8 mouse cellular contexts compared by ENCODE assay signal in genomic region chr1:130716513-130717290, GRCm38 (mm10). TPM values are rescaled to one million over a fixed set of nuclear protein-coding genes. Genes with fewer than 3 reads are reported as not detected.
DNase-seq lines count a peak whose midpoint lies in the region; ATAC-seq and TF ChIP-seq lines count a peak whose summit lies in the region.

No protein-coding gene starts in this region.

- peaks cover 6% of the 10 kb centered on the region; the same call in 1 of the 2 replicates for H3K36me3 ChIP-seq in lung, embryonic 14.5 days (ENCODE audit: insufficient read depth)
- H3K36me3 ChIP-seq in forebrain, embryonic 13.5 days (ENCODE audit: poor library complexity, severe bottlenecking): peaks cover 9% of the 10 kb centered on the region; the same call in 1 of the 2 replicates
- 0 out of 2 replicates have a peak, but pooled peaks cover 15% of the 10 kb centered on the region for H3K36me3 ChIP-seq in intestine, postnatal 0 days (ENCODE audit: control insufficient read depth, insufficient read depth)
- H3K36me3 ChIP-seq in limb, embryonic 15.5 days: peaks cover 6% of the 10 kb centered on the region; the same call in 1 of the 2 replicates
- no peaks in the 10 kb centered on the region for H3K36me3 ChIP-seq in midbrain, postnatal 0 days (ENCODE audit: insufficient read depth, low read length)

- H3K27ac ChIP-seq in lung, embryonic 14.5 days (ENCODE audit: low read depth): peak overlapping the region; percentile 84
- peak overlapping the region; percentile 78 for H3K27ac ChIP-seq in forebrain, embryonic 13.5 days
- peak overlapping the region; percentile 92 for H3K27ac ChIP-seq in intestine, postnatal 0 days (ENCODE audit: low read depth, low read length)
- peak overlapping the region; percentile 82 for H3K27ac ChIP-seq in limb, embryonic 15.5 days
- H3K27ac ChIP-seq in midbrain, postnatal 0 days (ENCODE audit: low read depth, low read length): peak overlapping the region; percentile 81

- peak overlapping the region; percentile 94 for H3K9ac ChIP-seq in lung, embryonic 14.5 days
- H3K9ac ChIP-seq in forebrain, embryonic 13.5 days: peak overlapping the region; percentile 96
- H3K9ac ChIP-seq in intestine, postnatal 0 days (ENCODE audit: low read depth, low read length): peak overlapping the region; percentile 96
- peak overlapping the region; percentile 96 for H3K9ac ChIP-seq in limb, embryonic 15.5 days
- H3K9ac ChIP-seq in midbrain, postnatal 0 days (replicated peaks; ENCODE audit: low read length, poor library complexity, severe bottlenecking): peak overlapping the region; percentile 86

- no peak for TF ChIP-seq CTCF in lung, embryonic 14.5 days (IDR thresholded peaks at IDR 0.05; ENCODE audit: low read depth)
- TF ChIP-seq CTCF in intestine, postnatal 0 days (IDR thresholded peaks at IDR 0.05; ENCODE audit: low read depth): no peak
- TF ChIP-seq CTCF in midbrain, postnatal 0 days (IDR thresholded peaks at IDR 0.05): no peak

- no peaks in the 10 kb centered on the region for H3K9me3 ChIP-seq in lung, embryonic 14.5 days (ENCODE audit: low read depth, low read length)
- no peaks in the 10 kb centered on the region for H3K9me3 ChIP-seq in forebrain, embryonic 13.5 days (replicated peaks)
- H3K9me3 ChIP-seq in intestine, postnatal 0 days (ENCODE audit: control insufficient read depth): no peaks in the 10 kb centered on the region
- no peaks in the 10 kb centered on the region for H3K9me3 ChIP-seq in limb, embryonic 15.5 days
- H3K9me3 ChIP-seq in midbrain, postnatal 0 days (ENCODE audit: low read length): no peaks in the 10 kb centered on the region

- H3K4me2 ChIP-seq in lung, embryonic 14.5 days: peak overlapping the region; percentile 95
- peak overlapping the region; percentile 86 for H3K4me2 ChIP-seq in forebrain, embryonic 13.5 days
- H3K4me2 ChIP-seq in intestine, postnatal 0 days (replicated peaks; ENCODE audit: low read depth): peak overlapping the region; percentile 90
- peak overlapping the region; percentile 93 for H3K4me2 ChIP-seq in limb, embryonic 15.5 days
- peak overlapping the region; percentile 98 for H3K4me2 ChIP-seq in midbrain, postnatal 0 days (ENCODE audit: low read depth, low read length, poor library complexity, severe bottlenecking)

- ATAC-seq in lung, embryonic 14.5 days (ENCODE audit: insufficient read depth): peak; percentile 12; the same call in 1 of the 2 replicates
- ATAC-seq in forebrain, embryonic 13.5 days: peak; percentile 3
- 0 out of 2 replicates have a peak, but pooled peaks have one; percentile 0 for ATAC-seq in intestine, postnatal 0 days
- ATAC-seq in limb, embryonic 15.5 days (ENCODE audit: insufficient number of reproducible peaks, low FRiP score, low TSS enrichment, low read depth): no peak
- peak; percentile 6; the same call in 1 of the 2 replicates for ATAC-seq in midbrain, postnatal 0 days (ENCODE audit: low FRiP score)

- peaks cover 4% of the 10 kb centered on the region; the same call in 1 of the 2 replicates for H3K4me1 ChIP-seq in lung, embryonic 14.5 days (ENCODE audit: insufficient read depth)
- H3K4me1 ChIP-seq in forebrain, embryonic 13.5 days: peaks cover 18% of the 10 kb centered on the region
- H3K4me1 ChIP-seq in intestine, postnatal 0 days (replicated peaks; ENCODE audit: control insufficient read depth, insufficient read depth, low read length): 0 out of 2 replicates have a peak, but pooled peaks cover 4% of the 10 kb centered on the region
- peaks cover 15% of the 10 kb centered on the region; the same call in 1 of the 2 replicates for H3K4me1 ChIP-seq in limb, embryonic 15.5 days
- peaks cover 4% of the 10 kb centered on the region; the same call in 1 of the 2 replicates for H3K4me1 ChIP-seq in midbrain, postnatal 0 days (ENCODE audit: insufficient read depth, low read length)

- WGBS in lung, embryonic 14.5 days: under 1% methylated on average over 42 of the region's 42 CpGs
- WGBS in forebrain, embryonic 13.5 days: under 1% methylated on average over 42 of the region's 42 CpGs
- under 1% methylated on average over 42 of the region's 42 CpGs for whole genome bisulfite sequencing in intestine, postnatal 0 days
- WGBS in limb, embryonic 15.5 days: under 1% methylated on average over 42 of the region's 42 CpGs
- WGBS in midbrain, postnatal 0 days: under 1% methylated on average over 41 of the region's 42 CpGs

- peak overlapping the region; percentile 94 for H3K4me3 ChIP-seq in lung, embryonic 14.5 days (ENCODE audit: low read depth, low read length)
- H3K4me3 ChIP-seq in forebrain, embryonic 13.5 days: peak overlapping the region; percentile 87
- peak overlapping the region; percentile 98 for H3K4me3 ChIP-seq in intestine, postnatal 0 days (ENCODE audit: low read depth, low read length)
- peak overlapping the region; percentile 95 for H3K4me3 ChIP-seq in limb, embryonic 15.5 days
- peak overlapping the region; percentile 65 for H3K4me3 ChIP-seq in midbrain, postnatal 0 days (ENCODE audit: low read depth, low read length)

- H3K27me3 ChIP-seq in lung, embryonic 14.5 days (ENCODE audit: insufficient read depth, low read length): no peaks in the 10 kb centered on the region
- H3K27me3 ChIP-seq in forebrain, embryonic 13.5 days: no peaks in the 10 kb centered on the region
- H3K27me3 ChIP-seq in intestine, postnatal 0 days (replicated peaks; ENCODE audit: control insufficient read depth, insufficient read depth, low read length): no peaks in the 10 kb centered on the region
- no peaks in the 10 kb centered on the region for H3K27me3 ChIP-seq in limb, embryonic 15.5 days
- H3K27me3 ChIP-seq in midbrain, postnatal 0 days (ENCODE audit: insufficient read depth, low read length): no peaks in the 10 kb centered on the region

- no peak for DNase-seq in lung, embryonic 14.5 days
- DNase-seq in lung, postnatal 14 days: no peak
- peak; percentile 60 for DNase-seq in adrenal gland, postnatal 25 days
- peak; percentile 53 for DNase-seq in midbrain, postnatal 0 days (ENCODE audit: low spot score)
- peak; percentile 44 for DNase-seq in thymus, postnatal 25 days

RNA-seq across cellular contexts. Expression of gene Yod1, which starts 0.4 kb away (rescaled TPM):
- polyA plus RNA-seq in lung, embryonic 14.5 days (2014; fragmentation: Nextera tagmentation; extraction: Ambion mirVana): 11.7 and 11.8 TPM in 2 replicates
- total RNA-seq in adrenal gland, postnatal 25 days (2021): 8.7 and 9.9 TPM in 2 replicates
- 21.4 and 21.6 TPM in 2 replicates for polyA plus RNA-seq in forebrain, embryonic 13.5 days (2015; fragmentation: Nextera tagmentation; extraction: Ambion mirVana)
- 8.9 and 9.5 TPM in 2 replicates for polyA plus RNA-seq in intestine, postnatal 0 days (2015; fragmentation: Nextera tagmentation; extraction: Ambion mirVana)
- polyA plus RNA-seq in limb, embryonic 15.5 days (2015; fragmentation: Nextera tagmentation; extraction: Ambion mirVana): 11.5 and 12.3 TPM in 2 replicates
- 9.8 and 13.0 TPM in 2 replicates for total RNA-seq in midbrain, postnatal 0 days (2014; rRNA removed)
- 15.4 and 21.0 TPM in 2 replicates for polyA plus RNA-seq in midbrain, postnatal 0 days (2015; fragmentation: Nextera tagmentation; extraction: Ambion mirVana)

RNA-seq across cellular contexts. Expression of gene Gm29427, which starts 1.1 kb away (rescaled TPM):
- polyA plus RNA-seq in lung, embryonic 14.5 days (2014; fragmentation: Nextera tagmentation; extraction: Ambion mirVana): not detected in 2 replicates
- total RNA-seq in adrenal gland, postnatal 25 days (2021): 0.21 TPM in 1 of 2 replicates, not detected in the other
- polyA plus RNA-seq in forebrain, embryonic 13.5 days (2015; fragmentation: Nextera tagmentation; extraction: Ambion mirVana): not detected in 2 replicates
- 0.20 and 0.48 TPM in 2 replicates for polyA plus RNA-seq in intestine, postnatal 0 days (2015; fragmentation: Nextera tagmentation; extraction: Ambion mirVana)
- polyA plus RNA-seq in limb, embryonic 15.5 days (2015; fragmentation: Nextera tagmentation; extraction: Ambion mirVana): not detected in 2 replicates
- total RNA-seq in midbrain, postnatal 0 days (2014; rRNA removed): not detected in 2 replicates
- polyA plus RNA-seq in midbrain, postnatal 0 days (2015; fragmentation: Nextera tagmentation; extraction: Ambion mirVana): not detected in 2 replicates

RNA-seq across cellular contexts. Expression of gene Pfkfb2, which starts 12.4 kb away (rescaled TPM):
- 6.5 and 7.2 TPM in 2 replicates for polyA plus RNA-seq in lung, embryonic 14.5 days (2014; fragmentation: Nextera tagmentation; extraction: Ambion mirVana)
- total RNA-seq in adrenal gland, postnatal 25 days (2021): 29.3 and 34.7 TPM in 2 replicates
- 15.5 and 17.1 TPM in 2 replicates for polyA plus RNA-seq in forebrain, embryonic 13.5 days (2015; fragmentation: Nextera tagmentation; extraction: Ambion mirVana)
- polyA plus RNA-seq in intestine, postnatal 0 days (2015; fragmentation: Nextera tagmentation; extraction: Ambion mirVana): 6.1 and 7.0 TPM in 2 replicates
- 7.3 and 8.9 TPM in 2 replicates for polyA plus RNA-seq in limb, embryonic 15.5 days (2015; fragmentation: Nextera tagmentation; extraction: Ambion mirVana)
- total RNA-seq in midbrain, postnatal 0 days (2014; rRNA removed): 26.6 and 41.0 TPM in 2 replicates
- polyA plus RNA-seq in midbrain, postnatal 0 days (2015; fragmentation: Nextera tagmentation; extraction: Ambion mirVana): 16.9 and 17.2 TPM in 2 replicates

RNA-seq across cellular contexts. Expression of gene AA986860, which starts 15.1 kb away (rescaled TPM):
- 7.8 TPM in 2 replicates for polyA plus RNA-seq in lung, embryonic 14.5 days (2014; fragmentation: Nextera tagmentation; extraction: Ambion mirVana)
- total RNA-seq in adrenal gland, postnatal 25 days (2021): 2.5 and 3.4 TPM in 2 replicates
- polyA plus RNA-seq in forebrain, embryonic 13.5 days (2015; fragmentation: Nextera tagmentation; extraction: Ambion mirVana): 0.32 and 0.38 TPM in 2 replicates
- 42.3 and 46.7 TPM in 2 replicates for polyA plus RNA-seq in intestine, postnatal 0 days (2015; fragmentation: Nextera tagmentation; extraction: Ambion mirVana)
- 23.4 and 26.9 TPM in 2 replicates for polyA plus RNA-seq in limb, embryonic 15.5 days (2015; fragmentation: Nextera tagmentation; extraction: Ambion mirVana)
- total RNA-seq in midbrain, postnatal 0 days (2014; rRNA removed): 0.71 and 0.99 TPM in 2 replicates
- 0.42 TPM in 2 replicates for polyA plus RNA-seq in midbrain, postnatal 0 days (2015; fragmentation: Nextera tagmentation; extraction: Ambion mirVana)

RNA-seq across cellular contexts. Expression of gene C4bp, which starts 55.3 kb away (rescaled TPM):
- not detected in 2 replicates for polyA plus RNA-seq in lung, embryonic 14.5 days (2014; fragmentation: Nextera tagmentation; extraction: Ambion mirVana)
- total RNA-seq in adrenal gland, postnatal 25 days (2021): 3.8 TPM in 1 of 2 replicates, not detected in the other
- polyA plus RNA-seq in forebrain, embryonic 13.5 days (2015; fragmentation: Nextera tagmentation; extraction: Ambion mirVana): not detected in 2 replicates
- polyA plus RNA-seq in intestine, postnatal 0 days (2015; fragmentation: Nextera tagmentation; extraction: Ambion mirVana): 0.82 and 0.98 TPM in 2 replicates
- polyA plus RNA-seq in limb, embryonic 15.5 days (2015; fragmentation: Nextera tagmentation; extraction: Ambion mirVana): not detected in 2 replicates
- total RNA-seq in midbrain, postnatal 0 days (2014; rRNA removed): 0.05 and 0.93 TPM in 2 replicates
- 0.05 and 0.11 TPM in 2 replicates for polyA plus RNA-seq in midbrain, postnatal 0 days (2015; fragmentation: Nextera tagmentation; extraction: Ambion mirVana)

Comparison
In these comparisons a context has a peak if more than half of its experiments do, and no peak if none do; other contexts are left out.
1. DNase-seq: peak in adrenal gland, postnatal 25 days (single experiment), midbrain, postnatal 0 days (single experiment) and thymus, postnatal 25 days (single experiment); none in lung, embryonic 14.5 days (single experiment) and lung, postnatal 14 days (single experiment).
2. Peak in every context shown above with its lines, with median percentiles within 50 percentile points of each other: H3K27ac ChIP-seq, H3K4me2 ChIP-seq, H3K4me3 ChIP-seq and H3K9ac ChIP-seq.